Mouse (Mus musculus): ENCODE data around the gene Olfr735.

Gene Olfr735

DNA sequence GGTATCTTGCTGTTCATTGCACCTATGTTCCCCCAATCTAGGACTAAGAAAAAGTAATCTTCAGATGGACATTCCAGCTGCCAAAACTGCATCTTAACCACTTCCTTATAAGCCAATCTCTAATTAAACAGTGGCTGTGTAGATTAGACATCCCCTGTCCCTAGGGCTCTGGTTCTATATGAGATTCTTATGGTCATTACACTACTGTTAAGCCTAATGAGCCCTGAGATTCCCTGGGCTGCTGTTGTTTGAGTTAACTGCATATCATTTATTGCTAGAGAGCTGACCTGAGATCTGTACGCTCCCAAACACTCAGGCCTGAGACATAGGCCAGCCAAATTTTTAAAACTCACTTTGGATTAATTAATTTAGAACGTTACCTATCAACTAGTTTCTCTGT, at the start of gene Olfr735:
TSS of gene Olfr735 (minus strand) at position 77 of the 400 bp plus-strand sequence.
- DNase-seq (ENCODE audit: low read depth, low spot score), result no peak

DNA sequence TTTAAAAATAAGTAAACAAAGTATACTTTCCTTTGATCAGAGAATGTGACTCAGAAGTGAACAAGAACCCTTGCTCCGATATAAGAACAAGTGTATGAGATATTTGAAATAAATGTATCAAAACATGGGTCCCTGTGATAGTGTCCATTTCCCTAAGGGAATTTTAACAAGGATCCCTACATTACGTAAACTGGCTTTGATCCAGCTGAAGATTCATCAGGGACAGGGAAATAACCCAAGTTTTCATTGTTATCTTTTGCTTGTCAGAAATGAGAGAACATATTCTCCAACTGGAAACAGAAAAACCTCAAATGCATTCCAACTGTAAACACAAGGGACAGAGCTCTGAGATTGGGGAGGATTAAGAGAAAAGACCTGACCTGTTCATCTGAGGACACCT, 32.2 kb upstream of the Olfr735 start, which contains the start of gene Olfr736:
TSS of gene Olfr736 (plus strand) at position 301 of the 400 bp plus-strand sequence.
- DNase-seq (ENCODE audit: low read depth, low spot score), result no peak

DNA sequence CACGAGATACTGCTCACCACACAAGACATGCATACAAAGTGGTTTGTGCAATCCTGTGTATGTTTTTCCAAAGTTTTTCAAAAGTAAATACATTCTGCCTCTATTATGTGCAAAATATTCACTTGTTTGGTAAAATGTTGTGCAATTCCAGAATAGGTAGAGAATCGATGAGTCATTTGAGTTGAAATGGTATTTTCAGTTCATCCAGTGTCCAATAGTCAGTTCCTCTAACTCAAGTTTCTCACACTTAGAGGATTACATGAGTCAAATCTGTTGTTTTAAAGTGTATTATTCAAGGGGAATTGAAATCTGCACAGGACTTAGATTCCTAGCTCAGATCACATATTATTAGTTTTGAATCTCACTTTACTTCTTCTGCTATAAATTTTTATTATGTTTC, 14.9 kb upstream of the Olfr735 start:
- DNase-seq (ENCODE audit: low read depth, low spot score), result no peak

DNA sequence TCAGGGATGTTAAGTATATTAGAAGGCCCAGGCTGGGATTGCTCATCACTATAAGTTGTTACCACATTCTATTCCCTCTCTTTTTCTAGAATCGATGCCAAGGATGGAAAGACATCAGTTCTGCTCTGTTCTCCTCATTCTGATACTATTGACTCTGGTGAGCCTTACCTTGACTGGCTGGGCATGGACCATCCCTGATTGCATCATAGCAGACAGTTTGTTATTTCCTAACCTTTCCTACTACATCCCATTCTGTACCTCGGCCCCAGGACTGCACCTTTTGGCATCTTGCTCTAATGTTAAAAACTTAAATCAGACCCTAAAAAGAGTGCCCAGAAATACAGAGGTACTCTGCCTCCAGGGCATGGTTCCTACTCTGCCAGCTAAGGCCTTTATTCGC, 11.8 kb upstream of the Olfr735 start:
- no peak for DNase-seq (ENCODE audit: low read depth, low spot score)

DNA sequence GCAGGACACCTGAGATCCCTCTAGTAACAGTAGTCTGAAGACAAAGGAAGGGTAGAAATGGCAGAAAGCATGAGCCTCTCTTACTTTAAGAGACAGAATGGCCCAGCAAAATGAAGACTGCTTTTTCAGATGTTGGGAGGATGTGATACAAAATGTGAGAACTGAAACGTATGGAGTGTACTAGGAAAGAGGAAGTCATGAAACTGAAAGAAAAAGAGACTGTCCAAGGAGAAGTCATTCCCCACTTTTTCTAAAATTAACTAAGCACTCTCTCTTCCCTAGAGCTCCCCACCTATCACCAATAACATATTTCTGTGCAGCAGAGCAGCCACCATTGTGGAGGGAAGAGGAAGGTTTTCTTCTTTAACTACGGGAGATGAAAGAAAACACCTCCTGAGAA, 8.9 kb upstream of the Olfr735 start, which contains the start of gene Tlr11:
TSS of gene Tlr11 (plus strand) at position 322 of the 400 bp plus-strand sequence.
- DNase-seq (ENCODE audit: low read depth, low spot score), result no peak

DNA sequence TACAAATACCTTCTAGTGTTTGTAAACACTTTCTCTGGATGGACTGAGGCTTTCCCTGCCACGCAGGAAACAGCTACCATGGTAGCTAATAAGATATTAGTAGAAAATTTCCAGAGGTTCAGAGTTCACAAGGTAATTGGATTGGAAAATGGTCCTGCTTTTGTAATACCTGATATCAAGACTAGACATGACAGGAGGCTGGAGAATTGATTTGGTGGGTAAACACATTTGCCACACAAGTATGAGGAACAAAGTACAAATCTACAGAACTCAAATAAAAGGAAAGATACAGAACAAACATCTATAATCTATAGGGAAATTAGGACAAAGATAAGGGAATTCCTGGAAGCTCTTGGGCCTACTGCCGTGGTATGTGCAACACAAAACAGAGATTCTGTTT, 8.1 kb upstream of the Olfr735 start:
- no peak for DNase-seq (ENCODE audit: low read depth, low spot score)

DNA sequence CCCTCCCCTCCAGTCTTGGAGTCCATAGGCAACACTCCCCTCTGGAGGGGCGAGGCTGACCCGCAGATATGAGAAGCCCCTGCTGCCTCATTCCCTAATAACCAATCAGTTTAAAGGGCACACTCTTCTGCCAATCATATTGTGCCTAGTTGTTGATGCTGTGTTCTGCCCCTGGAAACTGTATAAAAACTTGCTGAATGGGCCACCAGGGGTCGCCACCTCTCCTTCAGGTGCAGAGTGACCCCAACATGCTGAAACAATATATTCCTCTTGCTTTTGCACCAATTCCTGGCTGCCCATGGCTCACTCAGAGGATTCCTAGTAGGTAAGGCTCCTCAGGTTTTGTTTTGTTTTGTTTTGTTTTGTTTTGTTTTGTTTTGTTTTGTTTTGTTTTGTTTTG, 3.8 kb upstream of the Olfr735 start:
- no peak for DNase-seq (ENCODE audit: low read depth, low spot score)

DNA sequence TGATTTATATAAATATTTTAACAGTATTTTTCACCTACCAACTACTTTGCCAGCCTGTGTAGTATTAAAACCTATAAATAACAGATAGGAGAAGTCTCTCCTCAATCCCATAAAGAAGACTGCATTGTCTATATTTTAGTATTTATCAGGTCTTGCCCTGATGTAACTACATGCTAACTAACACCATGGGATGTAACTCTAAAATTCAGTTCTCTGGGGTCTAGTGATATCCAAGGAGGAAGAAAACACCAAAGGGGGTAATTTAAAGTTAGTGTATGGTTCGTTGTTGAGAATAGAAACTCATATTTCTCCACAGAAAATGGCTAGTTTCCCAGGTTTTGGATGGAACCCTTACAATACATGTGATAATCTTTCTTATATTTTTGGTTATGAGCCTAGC, 22.0 kb downstream of the Olfr735 start, which contains the start of gene Olfr734:
TSS of gene Olfr734 (minus strand) at position 101 of the 400 bp plus-strand sequence.
- DNase-seq (ENCODE audit: low read depth, low spot score), result no peak

DNA sequence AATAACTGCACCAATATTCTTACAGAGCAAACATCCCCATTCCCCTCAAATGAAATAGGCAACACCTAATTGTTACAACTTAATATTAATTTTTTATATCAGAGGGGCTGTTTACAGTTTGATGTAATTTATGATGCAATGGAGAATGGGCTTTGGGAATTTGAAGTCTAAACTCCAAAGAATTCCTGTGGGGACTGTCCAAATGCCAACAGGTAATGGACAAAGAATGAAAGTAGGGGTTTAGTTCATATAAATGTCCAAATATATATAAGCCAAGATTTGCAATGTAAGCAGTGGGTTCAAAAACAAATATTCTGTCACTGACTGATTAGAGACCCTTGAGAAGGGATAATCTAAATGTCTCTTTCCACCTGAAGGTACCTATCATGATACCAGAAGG, 47.2 kb downstream of the Olfr735 start, which contains the start of gene Olfr733:
TSS of gene Olfr733 (minus strand) at position 101 of the 400 bp plus-strand sequence.
- DNase-seq (ENCODE audit: low read depth, low spot score), result no peak

Data from brain, embryonic 18.5 days (tissue).